In genomic region chr4:33189735-33190036, GRCm38 (mm10) we compare ENCODE assay signal across 8 mouse cellular contexts. TPM values are rescaled to one million over a fixed set of nuclear protein-coding genes. Genes with fewer than 3 reads are reported as not detected.
DNase-seq lines count a peak whose midpoint lies in the region; ATAC-seq and TF ChIP-seq lines count a peak whose summit lies in the region.

Gene Pm20d2, minus strand, starts transcription at chr4:33189737.

- WGBS in heart, adult 2 months: 17% methylated on average over 6 of the region's 6 CpGs
- WGBS in heart, embryonic 14.5 days: 16% methylated on average over 6 of the region's 6 CpGs
- WGBS in liver, embryonic 13.5 days (ENCODE audit: insufficient replicate concordance): 13% methylated on average over 6 of the region's 6 CpGs

- peak within 1 kb of the TSS; percentile 85 for H3K27ac ChIP-seq in heart, adult 2 months
- H3K27ac ChIP-seq in brown adipose tissue, adult 24 weeks (replicated peaks; ENCODE audit: low read depth, low read length): peak within 1 kb of the TSS; percentile 37; the same call in 1 of the 2 replicates
- H3K27ac ChIP-seq in heart, embryonic 14.5 days (replicated peaks in 1 of 2; ENCODE audit: control insufficient read depth in 1 of 2, insufficient read depth in 1 of 2, low read depth in 2 of 2, low read length in 2 of 2): peak within 1 kb of the TSS; percentile 66 to 90
- H3K27ac ChIP-seq in liver, embryonic 13.5 days: no peak within 1 kb of the TSS

- H3K79me2 ChIP-seq in heart, adult 2 months (replicated peaks; ENCODE audit: control insufficient read depth, insufficient read depth, low read length): no peaks in the 10 kb centered on the region

- peak within 1 kb of the TSS; percentile 92 for H3K4me2 ChIP-seq in heart, embryonic 14.5 days (ENCODE audit: low read length)
- peak within 1 kb of the TSS; percentile 76 for H3K4me2 ChIP-seq in liver, embryonic 13.5 days

- no peak for TF ChIP-seq CTCF in heart, adult 2 months (IDR thresholded peaks at IDR 0.05)

- no peaks in the 10 kb centered on the region for H3K27me3 ChIP-seq in heart, adult 2 months (ENCODE audit: control insufficient read depth, insufficient read depth, low read length)
- H3K27me3 ChIP-seq in heart, embryonic 14.5 days (ENCODE audit: control insufficient read depth, insufficient read depth, low read length): no peaks in the 10 kb centered on the region
- H3K27me3 ChIP-seq in liver, embryonic 13.5 days: peaks cover 44% of the 10 kb centered on the region

- ATAC-seq in heart, embryonic 14.5 days (ENCODE audit: insufficient number of reproducible peaks, insufficient read depth, low FRiP score, low read depth): no peak
- ATAC-seq in liver, embryonic 13.5 days (ENCODE audit: low read depth): no peak
- no peak for ATAC-seq in granulocyte monocyte progenitor cell, adult 5-6 weeks (replicated peaks; ENCODE audit: poor library complexity, severe bottlenecking)

- no peaks in the 10 kb centered on the region; the same call in 1 of the 2 replicates for H3K36me3 ChIP-seq in heart, adult 2 months (ENCODE audit: control insufficient read depth, insufficient read depth, low read length)
- H3K36me3 ChIP-seq in heart, embryonic 14.5 days (ENCODE audit: control insufficient read depth, insufficient read depth, low read length): peaks cover 4% of the 10 kb centered on the region; the same call in 1 of the 2 replicates
- no peaks in the 10 kb centered on the region for H3K36me3 ChIP-seq in liver, embryonic 13.5 days

- H3K9ac ChIP-seq in heart, adult 2 months (ENCODE audit: low read depth, low read length): peak within 1 kb of the TSS; percentile 95
- peak within 1 kb of the TSS; percentile 82 for H3K9ac ChIP-seq in heart, embryonic 14.5 days (ENCODE audit: low read length)
- peak within 1 kb of the TSS; percentile 52 for H3K9ac ChIP-seq in liver, embryonic 13.5 days

- TF ChIP-seq EP300 in heart, adult 2 months (IDR thresholded peaks at IDR 0.05; ENCODE audit: insufficient read depth, low read depth, low read length): no peak

- no peak for DNase-seq in heart, adult 2 months
- DNase-seq in heart, adult 9 months (ENCODE audit: low spot score in 2 of 2): no peak
- no peak for DNase-seq in liver, embryonic 13.5 days
- no peak for DNase-seq in cerebellum, adult 18-20 months
- no peak for DNase-seq in ovary, postnatal 10 days (ENCODE audit: low spot score)

- no peaks in the 10 kb centered on the region for H3K9me3 ChIP-seq in heart, embryonic 14.5 days (ENCODE audit: control insufficient read depth, low read length)
- H3K9me3 ChIP-seq in liver, embryonic 13.5 days (replicated peaks): no peaks in the 10 kb centered on the region

- intact Hi-C loops in heart, adult 2 months (cut with DNase I): loop anchor here (1.0 to 5.0 kb wide), 4 partner anchors 42 to 103 kb away; partner anchors contain the start of gene Pnrc1

- H3K4me3 ChIP-seq in heart, adult 2 months: peak within 1 kb of the TSS; percentile 51
- peak within 1 kb of the TSS; percentile 68 for H3K4me3 ChIP-seq in brown adipose tissue, adult 24 weeks (ENCODE audit: insufficient read depth, low read depth, low read length)
- H3K4me3 ChIP-seq in heart, embryonic 14.5 days (ENCODE audit: control insufficient read depth in 1 of 2, insufficient read depth in 1 of 2, low read depth in 1 of 2, low read length in 2 of 2): peak within 1 kb of the TSS; percentile 71
- peak within 1 kb of the TSS; percentile 59 for H3K4me3 ChIP-seq in liver, embryonic 13.5 days (replicated peaks)

- H3K4me1 ChIP-seq in heart, adult 2 months (ENCODE audit: control insufficient read depth, insufficient read depth, low read length): peaks cover 1% of the 10 kb centered on the region
- no peaks in the 10 kb centered on the region for H3K4me1 ChIP-seq in brown adipose tissue, adult 24 weeks (ENCODE audit: control insufficient read depth, insufficient read depth, insufficient read length, low read length)
- H3K4me1 ChIP-seq in heart, embryonic 14.5 days (ENCODE audit: control insufficient read depth in 2 of 2, insufficient read depth in 2 of 2, low read length in 2 of 2): peaks cover 3 to 4% of the 10 kb centered on the region in 2 experiments; a peak in 1 of 4 replicates
- peaks cover 4% of the 10 kb centered on the region for H3K4me1 ChIP-seq in liver, embryonic 13.5 days (replicated peaks)

- TF ChIP-seq POLR2A in heart, adult 2 months (IDR thresholded peaks at IDR 0.05; ENCODE audit: insufficient read depth, low read depth, low read length): no peak

RNA-seq across cellular contexts. Expression of gene Pm20d2, which starts in this region (rescaled TPM):
- 10 to 100 TPM; 57.8 to 64.9 TPM for total RNA-seq in heart, adult 2 months (2021)
- polyA plus RNA-seq in heart, adult 2 months (2012; rRNA removed): 26.1 and 40.5 TPM in 2 replicates
- polyA plus RNA-seq in brown adipose tissue, adult 24 weeks (2012; ENCODE audit: insufficient read depth, insufficient read length, missing spikeins): 3.4 and 5.0 TPM in 2 replicates
- 2.5 TPM in 2 replicates for polyA plus RNA-seq in heart, embryonic 14.5 days (2014; fragmentation: Nextera tagmentation; extraction: Ambion mirVana)
- 0.23 and 0.24 TPM in 2 replicates for polyA plus RNA-seq in liver, embryonic 13.5 days (2015; fragmentation: Nextera tagmentation; extraction: Ambion mirVana)
- not detected in 2 replicates for total RNA-seq in granulocyte monocyte progenitor cell, adult 5-6 weeks (2014; fragmentation: Nextera tagmentation)
- total RNA-seq in granulocyte monocyte progenitor cell, adult 5-6 weeks (2017): 0.62 TPM in 1 of 2 replicates, not detected in the other

Comparison
In these comparisons a context has a peak if more than half of its experiments do, and no peak if none do; other contexts are left out.
1. RNA of gene Pm20d2 (total RNA-seq): 57.8 to 64.9 TPM in heart, adult 2 months; 0.62 TPM in granulocyte monocyte progenitor cell, adult 5-6 weeks; every median in the first group is over 10 times any median in the second.
2. Peak in every context shown above with its lines, with median percentiles within 50 percentile points of each other: H3K4me3 ChIP-seq and H3K9ac ChIP-seq.